Comparison of ENCODE assay signal across 8 mouse cellular contexts in genomic region chr10:68277671-68278151, GRCm38 (mm10). TPM values are rescaled to one million over a fixed set of nuclear protein-coding genes. Genes with fewer than 3 reads are reported as not detected.
DNase-seq lines count a peak whose midpoint lies in the region; ATAC-seq and TF ChIP-seq lines count a peak whose summit lies in the region.

No protein-coding gene starts in this region.

- no peaks in the 10 kb centered on the region for H3K27me3 ChIP-seq in hindbrain, embryonic 15.5 days
- H3K27me3 ChIP-seq in limb, embryonic 13.5 days: no peaks in the 10 kb centered on the region
- H3K27me3 ChIP-seq in midbrain, embryonic 12.5 days: no peaks in the 10 kb centered on the region

- no peak for TF ChIP-seq CTCF in brain, embryonic 14.5 days (IDR thresholded peaks at IDR 0.05; ENCODE audit: borderline replicate concordance, extremely low read depth, insufficient read depth, insufficient read length)

- peak; percentile 51 for DNase-seq in layer of hippocampus, adult 11-12 months (ENCODE audit: low spot score)
- DNase-seq in layer of hippocampus, postnatal 25 days (ENCODE audit: extremely low spot score in 1 of 2, low spot score in 1 of 2): no peak
- DNase-seq in brain, embryonic 14.5 days (ENCODE audit: low read depth): peak; percentile 84
- peak; percentile 38 to 50 for DNase-seq in frontal cortex, postnatal 36 days (ENCODE audit: low spot score in 2 of 2)
- DNase-seq in spleen, postnatal 36 days (ENCODE audit: low spot score in 2 of 2): peak; percentile 58 to 74

- peak overlapping the region; percentile 93 for H3K27ac ChIP-seq in hindbrain, embryonic 15.5 days (replicated peaks)
- peak overlapping the region; percentile 91 for H3K27ac ChIP-seq in limb, embryonic 13.5 days
- peak overlapping the region; percentile 85 for H3K27ac ChIP-seq in midbrain, embryonic 12.5 days (replicated peaks)

- under 1% methylated on average over 15 of the region's 15 CpGs for WGBS in hindbrain, embryonic 15.5 days
- WGBS in limb, embryonic 13.5 days: under 1% methylated on average over 15 of the region's 15 CpGs
- WGBS in midbrain, embryonic 12.5 days: 0% methylated on average over 15 of the region's 15 CpGs

- no peaks in the 10 kb centered on the region for H3K36me3 ChIP-seq in hindbrain, embryonic 15.5 days
- H3K36me3 ChIP-seq in limb, embryonic 13.5 days: peaks cover 14% of the 10 kb centered on the region
- H3K36me3 ChIP-seq in midbrain, embryonic 12.5 days: no peaks in the 10 kb centered on the region

- ATAC-seq in hindbrain, embryonic 15.5 days (ENCODE audit: low FRiP score, low read depth): no peak
- ATAC-seq in limb, embryonic 13.5 days (ENCODE audit: low FRiP score, low read depth): no peak
- ATAC-seq in midbrain, embryonic 12.5 days (ENCODE audit: low FRiP score, low read depth): no peak

- H3K4me1 ChIP-seq in hindbrain, embryonic 15.5 days (replicated peaks): peaks cover 42% of the 10 kb centered on the region
- peaks cover 33% of the 10 kb centered on the region for H3K4me1 ChIP-seq in limb, embryonic 13.5 days
- peaks cover 31% of the 10 kb centered on the region for H3K4me1 ChIP-seq in midbrain, embryonic 12.5 days

- H3K4me2 ChIP-seq in hindbrain, embryonic 15.5 days: peak overlapping the region; percentile 81
- peak overlapping the region; percentile 85 for H3K4me2 ChIP-seq in limb, embryonic 13.5 days (replicated peaks)
- peak overlapping the region; percentile 86 for H3K4me2 ChIP-seq in midbrain, embryonic 12.5 days (replicated peaks)

- H3K9ac ChIP-seq in hindbrain, embryonic 15.5 days: peak overlapping the region; percentile 53
- H3K9ac ChIP-seq in limb, embryonic 13.5 days: peak overlapping the region; percentile 82
- peak overlapping the region; percentile 39; the same call in 1 of the 2 replicates for H3K9ac ChIP-seq in midbrain, embryonic 12.5 days (replicated peaks)

- no peaks in the 10 kb centered on the region for H3K9me3 ChIP-seq in hindbrain, embryonic 15.5 days
- H3K9me3 ChIP-seq in limb, embryonic 13.5 days: no peaks in the 10 kb centered on the region
- no peaks in the 10 kb centered on the region for H3K9me3 ChIP-seq in midbrain, embryonic 12.5 days

- TF ChIP-seq POLR2A in brain, embryonic 14.5 days (IDR thresholded peaks at IDR 0.05; ENCODE audit: borderline replicate concordance, extremely low read depth, insufficient read depth, insufficient read length, poor library complexity, severe bottlenecking): no peak

- peak overlapping the region; percentile 59 for H3K4me3 ChIP-seq in hindbrain, embryonic 15.5 days
- peak overlapping the region; percentile 69 for H3K4me3 ChIP-seq in limb, embryonic 13.5 days
- H3K4me3 ChIP-seq in midbrain, embryonic 12.5 days: peak overlapping the region; percentile 66

RNA-seq across cellular contexts. Expression of gene Arid5b, which starts 0.8 kb away (rescaled TPM):
- total RNA-seq in layer of hippocampus, postnatal 25 days (2021): 10 to 100 TPM; 21.5 to 22.8 TPM
- polyA plus RNA-seq in brain, embryonic 14.5 days (2012; rRNA removed): 5.9 and 11.2 TPM in 2 replicates
- polyA plus RNA-seq in hindbrain, embryonic 15.5 days (2015; fragmentation: Nextera tagmentation; extraction: Ambion mirVana): 16.4 and 17.4 TPM in 2 replicates
- 44.2 and 45.9 TPM in 2 replicates for polyA plus RNA-seq in limb, embryonic 13.5 days (2015; fragmentation: Nextera tagmentation; extraction: Ambion mirVana)
- 17.7 and 20.7 TPM in 2 replicates for polyA plus RNA-seq in midbrain, embryonic 12.5 days (2016; fragmentation: Nextera tagmentation; extraction: Ambion mirVana)

Comparison
In these comparisons a context has a peak if more than half of its experiments do, and no peak if none do; other contexts are left out.
1. DNase-seq: peak in layer of hippocampus, adult 11-12 months (single experiment), brain, embryonic 14.5 days (single experiment), frontal cortex, postnatal 36 days (2 of 2) and spleen, postnatal 36 days (2 of 2); none in layer of hippocampus, postnatal 25 days (0 of 2).
2. Peak in every context shown above with its lines, with median percentiles within 50 percentile points of each other: H3K27ac ChIP-seq, H3K4me2 ChIP-seq, H3K4me3 ChIP-seq and H3K9ac ChIP-seq.